Mouse (Mus musculus): Measurements from ENCODE around the gene Tex44. TPM values are rescaled to one million over a fixed set of nuclear protein-coding genes. Genes with fewer than 3 reads are reported as not detected.

The Tex44 gene
- not detected in 2 replicates for polyA plus RNA-seq (2016; fragmentation: Nextera tagmentation; extraction: Ambion mirVana)

GRCm38 (mm10) chr1:86426128-86426527 is at the start of gene Tex44, which contains the start of gene Nmur1:
Gene Tex44 (plus strand): TSS chr1:86426329.
Gene Nmur1 (minus strand): TSS chr1:86426228.
- Histone ChIP-seq H3K36me3 (no peaks in the 10 kb centered on the region), H3K4me2 (no peak within 1 kb of the TSS), H3K27me3 (no peaks in the 10 kb centered on the region), H3K27ac (peak within 1 kb of the TSS; percentile 29; the same call in 1 of the 2 replicates), H3K9ac (replicated peaks) (no peak within 1 kb of the TSS; the same call in 1 of the 2 replicates), H3K9me3 (no peaks in the 10 kb centered on the region), H3K4me3 (replicated peaks) (no peak within 1 kb of the TSS), H3K4me1 (replicated peaks) (peaks cover 24% of the 10 kb centered on the region)
- WGBS = 89% methylated on average over 8 of the region's 8 CpGs
- ATAC-seq (ENCODE audit: insufficient number of reproducible peaks, insufficient read depth, low FRiP score, low TSS enrichment, low read depth) = no peak

- Histone ChIP-seq H3K36me3 (no peaks in the 10 kb centered on the region), H3K4me2 (no peak overlapping the region), H3K9me3 (no peaks in the 10 kb centered on the region), H3K4me1 (replicated peaks) (peaks cover 21% of the 10 kb centered on the region), H3K27me3 (no peaks in the 10 kb centered on the region), H3K27ac (no peak overlapping the region), H3K9ac (replicated peaks) (no peak overlapping the region), H3K4me3 (replicated peaks) (no peak overlapping the region)
- ATAC-seq (ENCODE audit: insufficient number of reproducible peaks, insufficient read depth, low FRiP score, low TSS enrichment, low read depth) = no peak
- 83% methylated on average over 5 of the region's 5 CpGs for WGBS
Observed at GRCm38 (mm10) chr1:86376354-86376753, 49.8 kb upstream of the Tex44 start.

DNA sequence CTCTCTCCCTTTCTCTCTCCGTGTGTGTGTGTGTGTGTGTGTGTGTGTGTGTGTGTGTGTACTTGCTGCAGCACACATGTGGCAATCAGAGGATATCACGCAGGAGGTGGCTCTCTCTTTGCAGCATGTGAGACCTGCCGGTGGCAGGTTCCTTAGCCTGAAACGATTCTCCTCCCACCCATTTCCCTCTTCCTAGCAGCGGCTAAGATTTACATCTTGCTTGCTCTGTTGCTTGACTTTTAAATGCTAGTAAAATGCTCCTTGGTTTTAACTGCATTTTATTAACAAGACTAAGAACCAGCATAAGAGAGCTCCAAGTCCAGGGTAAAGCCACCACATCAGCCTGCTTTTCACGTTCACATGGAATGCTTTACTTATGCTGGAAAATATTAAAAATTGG is 47.5 kb upstream of the Tex44 start:
- H3K9me3 ChIP-seq = no peaks in the 10 kb centered on the region
- H3K36me3 ChIP-seq = no peaks in the 10 kb centered on the region
- no peaks in the 10 kb centered on the region for H3K27me3 ChIP-seq
- peak overlapping the region; percentile 41 for H3K4me2 ChIP-seq
- no peak overlapping the region for H3K9ac ChIP-seq (replicated peaks)
- H3K27ac ChIP-seq = 0 out of 2 replicates have a peak overlapping the region, but pooled peaks have one; percentile 9
- 13% methylated on average over 6 of the region's 6 CpGs for WGBS
- no peak for ATAC-seq (ENCODE audit: insufficient number of reproducible peaks, insufficient read depth, low FRiP score, low TSS enrichment, low read depth)
- H3K4me3 ChIP-seq (replicated peaks) = no peak overlapping the region
- H3K4me1 ChIP-seq (replicated peaks) = peaks cover 21% of the 10 kb centered on the region

GRCm38 (mm10) chr1:86379161-86379569 is 47.0 kb upstream of the Tex44 start:
- no peaks in the 10 kb centered on the region for H3K27me3 ChIP-seq
- 49% methylated on average over 9 of the region's 9 CpGs for WGBS
- no peak for ATAC-seq (ENCODE audit: insufficient number of reproducible peaks, insufficient read depth, low FRiP score, low TSS enrichment, low read depth)
- no peaks in the 10 kb centered on the region for H3K36me3 ChIP-seq
- no peak overlapping the region for H3K9ac ChIP-seq (replicated peaks)
- H3K9me3 ChIP-seq = no peaks in the 10 kb centered on the region
- peaks cover 21% of the 10 kb centered on the region for H3K4me1 ChIP-seq (replicated peaks)
- peak overlapping the region; percentile 41; the same call in 1 of the 2 replicates for H3K4me2 ChIP-seq
- H3K27ac ChIP-seq = peak overlapping the region; percentile 78
- H3K4me3 ChIP-seq (replicated peaks) = no peak overlapping the region

- 29% methylated on average over 13 of the region's 13 CpGs for WGBS
- peaks cover 21% of the 10 kb centered on the region for H3K4me1 ChIP-seq (replicated peaks)
- H3K4me3 ChIP-seq (replicated peaks) = no peak overlapping the region
- no peak for ATAC-seq (ENCODE audit: insufficient number of reproducible peaks, insufficient read depth, low FRiP score, low TSS enrichment, low read depth)
- H3K9me3 ChIP-seq = no peaks in the 10 kb centered on the region
- no peak overlapping the region for H3K9ac ChIP-seq (replicated peaks)
- no peak overlapping the region for H3K4me2 ChIP-seq
- no peak overlapping the region for H3K27ac ChIP-seq
- no peaks in the 10 kb centered on the region for H3K36me3 ChIP-seq
- H3K27me3 ChIP-seq = no peaks in the 10 kb centered on the region
Observed at GRCm38 (mm10) chr1:86381027-86381426, 45.1 kb upstream of the Tex44 start.

DNA sequence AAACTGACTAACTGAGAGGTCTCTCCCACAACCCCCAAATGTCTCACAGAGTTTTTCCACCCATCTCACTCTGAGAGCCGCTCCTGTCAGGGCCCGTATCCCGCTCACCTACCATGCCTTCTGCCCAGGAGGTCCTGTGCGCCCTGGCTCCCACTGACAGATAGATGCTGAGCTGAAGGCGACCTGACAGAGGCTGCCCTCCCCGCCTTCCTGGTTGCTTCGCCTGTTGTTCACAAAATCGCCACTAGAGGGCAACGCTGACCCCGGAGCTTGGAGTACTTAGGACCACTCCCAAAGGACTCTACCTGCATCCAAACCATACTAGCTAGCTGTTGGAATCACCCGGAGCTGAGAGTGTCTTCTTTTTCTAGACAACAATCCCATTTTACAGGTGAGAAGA is 36.9 kb upstream of the Tex44 start:
- Histone ChIP-seq H3K36me3 (no peaks in the 10 kb centered on the region), H3K4me2 (no peak overlapping the region), H3K4me3 (replicated peaks) (no peak overlapping the region), H3K27me3 (no peaks in the 10 kb centered on the region), H3K27ac (no peak overlapping the region), H3K9me3 (no peaks in the 10 kb centered on the region), H3K9ac (replicated peaks) (no peak overlapping the region), H3K4me1 (replicated peaks) (no peaks in the 10 kb centered on the region)
- 4% methylated on average over 11 of the region's 11 CpGs for WGBS
- ATAC-seq (ENCODE audit: insufficient number of reproducible peaks, insufficient read depth, low FRiP score, low TSS enrichment, low read depth) = no peak

DNA sequence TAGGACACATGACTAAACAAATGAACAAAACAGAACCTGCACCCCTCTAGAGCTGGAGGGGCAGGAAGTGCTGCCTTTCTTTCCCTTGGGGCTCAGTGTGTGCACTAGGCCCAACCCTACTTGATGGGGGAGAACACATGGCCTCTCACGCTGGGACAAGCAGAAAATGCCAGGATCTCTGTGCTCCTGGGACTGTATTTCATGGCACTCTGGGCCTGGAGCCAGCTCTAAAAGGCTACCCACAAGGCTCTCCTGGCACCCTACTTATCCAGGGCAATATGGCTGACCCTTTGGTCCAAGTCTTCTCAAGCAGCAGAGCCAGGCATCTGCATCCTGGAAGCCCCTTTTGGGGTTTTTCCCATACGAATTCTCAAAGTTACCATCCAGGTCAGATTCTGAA is 34.7 kb upstream of the Tex44 start:
- no peak overlapping the region for H3K4me3 ChIP-seq (replicated peaks)
- no peak for ATAC-seq (ENCODE audit: insufficient number of reproducible peaks, insufficient read depth, low FRiP score, low TSS enrichment, low read depth)
- no peaks in the 10 kb centered on the region for H3K36me3 ChIP-seq
- H3K27ac ChIP-seq = no peak overlapping the region
- 53% methylated on average over 2 of the region's 2 CpGs for WGBS
- H3K4me1 ChIP-seq (replicated peaks) = no peaks in the 10 kb centered on the region
- no peaks in the 10 kb centered on the region for H3K9me3 ChIP-seq
- H3K4me2 ChIP-seq = no peak overlapping the region
- no peaks in the 10 kb centered on the region for H3K27me3 ChIP-seq
- no peak overlapping the region for H3K9ac ChIP-seq (replicated peaks)

- no peak overlapping the region for H3K4me2 ChIP-seq
- H3K9me3 ChIP-seq = no peaks in the 10 kb centered on the region
- H3K9ac ChIP-seq (replicated peaks) = no peak overlapping the region
- H3K27me3 ChIP-seq = no peaks in the 10 kb centered on the region
- H3K36me3 ChIP-seq = no peaks in the 10 kb centered on the region
- WGBS = 86% methylated on average over 3 of the region's 3 CpGs
- peaks cover 10% of the 10 kb centered on the region for H3K4me1 ChIP-seq (replicated peaks)
- no peak overlapping the region for H3K4me3 ChIP-seq (replicated peaks)
- no peak for ATAC-seq (ENCODE audit: insufficient number of reproducible peaks, insufficient read depth, low FRiP score, low TSS enrichment, low read depth)
- H3K27ac ChIP-seq = no peak overlapping the region
Observed at GRCm38 (mm10) chr1:86393219-86393618, 32.9 kb upstream of the Tex44 start.

GRCm38 (mm10) chr1:86394246-86394645 is 31.9 kb upstream of the Tex44 start:
- Histone ChIP-seq H3K4me2 (no peak overlapping the region), H3K4me1 (replicated peaks) (peaks cover 16% of the 10 kb centered on the region), H3K27ac (no peak overlapping the region), H3K4me3 (replicated peaks) (no peak overlapping the region), H3K36me3 (no peaks in the 10 kb centered on the region), H3K9ac (replicated peaks) (no peak overlapping the region), H3K27me3 (no peaks in the 10 kb centered on the region), H3K9me3 (no peaks in the 10 kb centered on the region)
- no peak for ATAC-seq (ENCODE audit: insufficient number of reproducible peaks, insufficient read depth, low FRiP score, low TSS enrichment, low read depth)
- WGBS = 85% methylated on average over 3 of the region's 3 CpGs

DNA sequence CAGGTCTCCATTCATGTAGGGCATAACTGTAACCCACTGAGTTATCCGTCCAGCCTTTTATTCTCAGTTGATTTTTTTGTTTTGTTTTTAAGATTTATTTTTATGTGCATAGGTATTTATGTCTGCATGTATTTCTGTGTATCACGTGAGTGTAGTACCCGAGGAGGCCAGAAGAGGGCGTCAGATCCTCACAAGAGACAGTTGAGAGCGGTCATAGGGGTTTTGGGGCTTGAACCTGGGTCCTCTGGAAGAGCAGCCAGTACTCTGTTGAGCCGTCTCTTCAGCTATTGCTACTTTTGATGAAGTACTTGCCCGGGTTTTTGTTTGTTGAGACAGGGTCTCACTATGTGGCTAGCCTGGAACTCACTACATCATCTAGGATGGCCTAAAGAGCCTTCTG is 30.2 kb upstream of the Tex44 start:
- Histone ChIP-seq H3K9me3 (no peaks in the 10 kb centered on the region), H3K4me3 (replicated peaks) (no peak overlapping the region), H3K4me2 (no peak overlapping the region), H3K4me1 (replicated peaks) (peaks cover 16% of the 10 kb centered on the region), H3K36me3 (no peaks in the 10 kb centered on the region), H3K27me3 (no peaks in the 10 kb centered on the region), H3K27ac (no peak overlapping the region), H3K9ac (replicated peaks) (no peak overlapping the region)
- 71% methylated on average over 7 of the region's 7 CpGs for WGBS
- no peak for ATAC-seq (ENCODE audit: insufficient number of reproducible peaks, insufficient read depth, low FRiP score, low TSS enrichment, low read depth)

- no peaks in the 10 kb centered on the region for H3K9me3 ChIP-seq
- no peak overlapping the region for H3K4me2 ChIP-seq
- 64% methylated on average over 8 of the region's 8 CpGs for WGBS
- H3K27me3 ChIP-seq = no peaks in the 10 kb centered on the region
- ATAC-seq (ENCODE audit: insufficient number of reproducible peaks, insufficient read depth, low FRiP score, low TSS enrichment, low read depth) = no peak
- peaks cover 16% of the 10 kb centered on the region for H3K4me1 ChIP-seq (replicated peaks)
- peak overlapping the region; percentile 73 for H3K27ac ChIP-seq
- H3K36me3 ChIP-seq = no peaks in the 10 kb centered on the region
- no peak overlapping the region for H3K9ac ChIP-seq (replicated peaks)
- no peak overlapping the region for H3K4me3 ChIP-seq (replicated peaks)
Observed at GRCm38 (mm10) chr1:86397621-86398020, 28.5 kb upstream of the Tex44 start.

DNA sequence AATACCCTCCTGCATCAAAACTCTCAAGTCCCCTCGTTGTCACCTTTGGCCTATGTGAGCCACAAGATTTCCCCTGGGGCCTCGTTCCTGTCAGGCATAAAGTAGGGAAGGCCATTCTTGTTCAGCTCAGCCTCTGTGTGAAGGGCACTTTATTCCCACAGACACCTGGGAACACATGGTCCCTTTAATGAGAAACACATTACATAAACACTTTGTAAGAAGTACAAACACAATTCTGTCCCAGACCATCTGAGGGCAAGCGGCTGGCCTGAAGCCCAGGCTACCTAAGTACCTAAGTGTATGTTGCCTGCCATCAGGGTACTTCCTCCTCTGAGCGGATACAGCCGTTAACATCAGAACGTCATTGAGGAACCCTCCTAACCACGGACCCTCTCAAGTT is 27.9 kb upstream of the Tex44 start:
- H3K4me1 ChIP-seq (replicated peaks) = peaks cover 16% of the 10 kb centered on the region
- no peaks in the 10 kb centered on the region for H3K27me3 ChIP-seq
- H3K4me2 ChIP-seq = no peak overlapping the region
- 13% methylated on average over 7 of the region's 7 CpGs for WGBS
- H3K36me3 ChIP-seq = no peaks in the 10 kb centered on the region
- H3K9ac ChIP-seq (replicated peaks) = no peak overlapping the region
- H3K27ac ChIP-seq = peak overlapping the region; percentile 73
- no peaks in the 10 kb centered on the region for H3K9me3 ChIP-seq
- ATAC-seq (ENCODE audit: insufficient number of reproducible peaks, insufficient read depth, low FRiP score, low TSS enrichment, low read depth) = peak; percentile 76
- H3K4me3 ChIP-seq (replicated peaks) = no peak overlapping the region

Measured in limb, embryonic 12.5 days (tissue).